Mouse (Mus musculus) erythroid progenitor cell, adult 5-6 weeks (primary cell): Measurements from ENCODE around the gene Retnlg. TPM values are rescaled to one million over a fixed set of nuclear protein-coding genes. Genes with fewer than 3 reads are reported as not detected.

Experiments
- total RNA-seq, 2 experiments: library from RNA; stranded (forward) in 1 of 2; stranded (reverse) in 1 of 2; fragments of 150-400 nt in 1 of 2; fragments of 186-747, 209-891 nt in 1 of 2; gene quantifications; 2 replicates each; pipeline versions ENCODE4 v1.2.3 to v1.2.4; 2015 to 2017; ENCODE audit warnings: low replicate concordance in 2 of 2

The Retnlg gene
- total RNA-seq, 2 experiments from 2014 or later, result 151 to 505 TPM

Other genes starting within 250 kb of the Retnlg start
- 0.42 TPM in 1 of 2 replicates, not detected in the other for gene Trat1, start 100.6 kb upstream of the Retnlg start, total RNA-seq (2015; ENCODE audit: low replicate concordance)
- gene Trat1, start 100.6 kb upstream of the Retnlg start, total RNA-seq (2017; ENCODE audit: low replicate concordance), result 0.83 TPM in 1 of 2 replicates, not detected in the other
- gene Retnlb, start 55.8 kb upstream of the Retnlg start, total RNA-seq (2015; ENCODE audit: low replicate concordance), result 1.7 TPM in 1 of 2 replicates, not detected in the other
- not detected in 2 replicates for gene Retnlb, start 55.8 kb upstream of the Retnlg start, total RNA-seq (2017; ENCODE audit: low replicate concordance)
- gene Retnla, start 30.1 kb upstream of the Retnlg start, total RNA-seq (2015; ENCODE audit: low replicate concordance), result not detected in 2 replicates
- not detected in 2 replicates for gene Retnla, start 30.1 kb upstream of the Retnlg start, total RNA-seq (2017; ENCODE audit: low replicate concordance)
- gene Dzip3, start 121.5 kb downstream of the Retnlg start, total RNA-seq (2015; ENCODE audit: low replicate concordance), result 22.2 and 33.9 TPM in 2 replicates
- 18.2 and 26.1 TPM in 2 replicates for gene Dzip3, start 121.5 kb downstream of the Retnlg start, total RNA-seq (2017; ENCODE audit: low replicate concordance)
- 171 and 296 TPM in 2 replicates for gene Cip2a, start 121.6 kb downstream of the Retnlg start, total RNA-seq (2015; ENCODE audit: low replicate concordance)
- gene Cip2a, start 121.6 kb downstream of the Retnlg start, total RNA-seq (2017; ENCODE audit: low replicate concordance), result 251 and 283 TPM in 2 replicates
- not detected in 2 replicates for gene Myh15, start 184.9 kb downstream of the Retnlg start, total RNA-seq (2015; ENCODE audit: low replicate concordance)
- gene Myh15, start 184.9 kb downstream of the Retnlg start, total RNA-seq (2017; ENCODE audit: low replicate concordance), result 0.45 and 0.64 TPM in 2 replicates